Mouse (Mus musculus) left cerebral cortex, adult 2 months (tissue): ENCODE results near the gene Efna2. TPM values are rescaled to one million over a fixed set of nuclear protein-coding genes. Genes with fewer than 3 reads are reported as not detected.
"Not testable (repeated sequence)": the region's sequence is repeated elsewhere in the genome, so short reads cannot be mapped to it uniquely, and the experiment has no call there.

Experiments
- DNase-seq, 2 experiments: peaks; one replicate each; pipeline ENCODE4 v3.0.0; 2021 to 2022; ENCODE audit warnings: low spot score in 2 of 2, mixed read lengths in 1 of 2; ENCODE audit errors: extremely low spot score in 1 of 2
- H3K27ac ChIP-seq: fragments of 200-600 bp; 2 replicates; pipeline ENCODE4 v1.8.1; 2022
- H3K4me3 ChIP-seq: fragments of 200-600 bp; 2 replicates; pipeline ENCODE4 v1.8.1; 2022
- CTCF ChIP-seq: fragments of 200-600 bp; IDR thresholded peaks from 2 replicates; pipeline ENCODE4 v1.8.1; 2022; ENCODE audit warnings: antibody characterized with exemption, mild to moderate bottlenecking, moderate library complexity
- intact Hi-C: fragments of 180-260 bp; cut with DNase I; formaldehyde crosslinking; loops from one replicate; pipeline ENCODE4 v1.15.1; 2025
- total RNA-seq, 2 experiments: library from RNA; stranded (reverse); gene quantifications; 2 replicates each; pipeline ENCODE4 v1.2.3; 2021

Gene Efna2
- total RNA-seq, 2 experiments from 2014 or later, result 6.8 to 7.2 TPM

DNA sequence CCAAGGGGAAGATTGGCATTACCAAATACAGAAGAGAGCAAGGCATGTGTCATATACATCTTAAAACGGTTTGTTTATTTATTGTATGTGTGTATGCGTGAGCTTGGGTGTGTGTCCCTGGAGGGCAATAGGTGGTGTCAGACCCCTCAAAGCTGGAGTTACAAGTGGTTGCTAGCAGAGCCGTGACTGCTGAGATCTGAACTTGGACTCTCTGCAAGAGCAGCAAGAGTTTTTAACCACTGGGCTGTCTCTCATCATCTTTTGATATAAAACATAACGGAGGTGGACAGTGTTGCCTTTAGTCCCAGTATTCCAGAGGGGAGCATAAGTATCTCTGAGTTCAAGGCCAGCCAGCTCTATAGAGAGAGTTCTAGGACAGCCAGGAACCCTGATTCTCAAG lies 29.0 kb downstream of the Efna2 start:
- TF ChIP-seq CTCF, result no peak
- Histone ChIP-seq H3K27ac (no peak overlapping the region), H3K4me3 (no peak overlapping the region)
- DNase-seq, result no peak
- intact Hi-C loops, result no loop called here

DNA sequence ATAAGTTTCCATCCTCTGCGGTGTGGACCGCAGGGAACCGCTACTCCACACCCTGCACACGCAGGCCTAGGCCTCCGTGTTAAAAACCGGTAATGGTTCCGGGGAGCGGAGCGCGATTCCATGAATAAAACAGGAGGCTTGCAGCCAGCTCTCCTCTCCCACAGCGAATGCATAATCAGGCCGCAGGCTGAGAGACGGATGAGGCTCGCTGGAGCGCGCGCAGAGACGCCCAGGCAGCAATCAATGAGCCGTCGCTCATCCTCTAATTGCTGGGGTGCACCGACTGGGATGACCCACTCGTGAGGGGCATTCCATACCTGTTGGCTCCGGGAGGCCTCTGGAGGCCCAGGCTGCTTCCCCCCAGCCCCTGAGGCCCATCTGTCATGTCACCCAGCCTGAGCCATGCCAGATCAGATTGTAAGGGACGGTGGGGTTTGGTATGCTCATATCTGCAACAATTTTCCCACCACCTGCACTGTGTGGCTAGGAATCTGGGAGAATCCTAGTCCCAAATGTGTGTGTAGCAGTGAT lies 29.6 kb downstream of the Efna2 start:
- TF ChIP-seq CTCF, result no peak

DNA sequence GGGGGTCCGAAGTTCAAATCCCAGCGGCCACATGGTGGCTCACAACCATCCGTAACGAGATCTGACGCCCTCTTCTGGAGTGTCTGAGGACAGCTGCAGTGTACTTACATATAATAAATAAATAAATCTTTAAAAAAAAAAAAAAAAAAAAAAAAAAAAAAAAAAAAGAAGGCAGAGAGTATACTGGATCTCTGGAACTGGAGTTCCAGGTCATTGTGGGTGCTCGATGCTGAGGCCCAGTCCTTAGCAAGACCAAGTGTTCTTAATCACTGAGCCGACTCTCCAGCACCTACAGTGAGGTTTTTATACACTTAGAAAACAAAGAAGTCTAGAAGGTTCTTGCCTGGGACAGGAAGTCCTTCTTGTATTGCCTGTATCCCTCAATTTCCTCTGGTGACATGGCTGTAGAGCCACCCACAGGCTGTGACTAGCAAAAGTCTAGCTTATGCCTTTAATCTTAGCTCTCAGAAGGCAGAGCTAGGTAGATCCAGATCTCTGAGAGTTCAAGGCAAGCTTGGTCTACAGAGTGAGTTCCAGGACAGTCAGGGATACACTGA lies 32.3 kb downstream of the Efna2 start:
- intact Hi-C loops, H3K4me3 ChIP-seq, H3K27ac ChIP-seq, DNase-seq: not testable (repeated sequence)

More for the DNA sequence above, 29.6 kb downstream of the Efna2 start:
- intact Hi-C loops, result no loop called here
- Histone ChIP-seq H3K4me3 (no peak overlapping the region), H3K27ac (peak overlapping the region; percentile 48; the same call in 1 of the 2 replicates)
- peak in 1 of 2 experiments; percentile 43 for DNase-seq

DNA sequence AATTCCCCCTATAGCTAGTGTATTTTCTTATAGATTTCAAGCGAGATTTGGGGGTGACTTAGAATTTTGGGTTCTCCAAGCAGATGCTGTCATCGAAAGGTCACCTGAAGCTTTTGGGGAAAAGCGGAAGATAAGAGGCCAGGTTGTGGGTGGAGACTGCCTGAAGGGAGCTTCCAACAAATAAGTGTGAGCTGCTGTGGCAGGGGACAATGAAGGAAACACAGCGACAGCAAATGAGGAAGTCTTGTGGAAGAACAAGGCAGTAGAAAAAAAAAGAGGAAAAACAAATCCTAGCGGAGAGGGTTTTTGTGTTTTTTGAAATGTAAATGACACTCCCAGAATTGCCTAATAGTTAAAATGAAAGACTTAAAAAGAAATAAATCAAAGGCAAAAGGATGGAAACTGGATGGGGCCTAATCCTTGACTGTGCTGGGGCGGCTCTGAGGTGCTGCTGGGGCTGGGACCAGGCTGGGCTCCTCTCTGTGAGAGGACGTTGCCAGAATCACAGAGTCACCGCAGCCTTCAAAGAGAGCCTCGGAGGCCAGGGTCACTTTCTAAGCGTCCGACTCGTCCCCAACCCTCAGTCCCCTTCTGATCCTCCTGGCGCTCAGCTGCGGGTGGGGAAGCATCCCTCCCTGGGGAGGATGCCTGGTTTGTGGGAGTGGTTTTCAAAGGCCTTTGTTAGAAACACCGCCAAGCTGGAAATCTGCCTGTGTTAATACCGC lies 35.9 kb downstream of the Efna2 start:
- Histone ChIP-seq H3K27ac (no peak overlapping the region), H3K4me3 (no peak overlapping the region)
- intact Hi-C loops, result no loop called here
- no peak for TF ChIP-seq CTCF
- DNase-seq, result no peak

DNA sequence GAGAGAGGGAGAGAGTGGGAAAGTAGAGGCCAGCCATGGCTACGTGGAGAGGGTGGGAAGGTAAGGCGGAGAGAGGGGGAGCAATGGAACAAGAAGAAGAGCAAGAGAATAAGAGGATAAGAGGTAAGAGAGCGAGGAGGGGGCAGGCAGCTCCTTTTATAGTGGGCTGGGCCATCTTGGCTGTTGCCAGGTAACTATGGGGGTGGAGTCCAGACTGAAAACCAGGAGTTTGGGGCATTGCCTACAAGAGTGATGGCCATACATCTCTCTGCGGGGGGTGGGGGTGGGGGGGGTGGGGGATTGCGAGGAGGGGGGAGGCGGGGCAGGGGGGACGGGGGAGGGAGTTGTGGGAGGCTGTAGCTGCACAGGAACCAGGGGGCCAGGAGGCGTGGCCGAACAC lies 41.4 kb downstream of the Efna2 start:
- no peak for TF ChIP-seq CTCF
- intact Hi-C loops, result no loop called here
- Histone ChIP-seq H3K4me3 (no peak overlapping the region), H3K27ac (no peak overlapping the region)
- DNase-seq, result no peak

DNA sequence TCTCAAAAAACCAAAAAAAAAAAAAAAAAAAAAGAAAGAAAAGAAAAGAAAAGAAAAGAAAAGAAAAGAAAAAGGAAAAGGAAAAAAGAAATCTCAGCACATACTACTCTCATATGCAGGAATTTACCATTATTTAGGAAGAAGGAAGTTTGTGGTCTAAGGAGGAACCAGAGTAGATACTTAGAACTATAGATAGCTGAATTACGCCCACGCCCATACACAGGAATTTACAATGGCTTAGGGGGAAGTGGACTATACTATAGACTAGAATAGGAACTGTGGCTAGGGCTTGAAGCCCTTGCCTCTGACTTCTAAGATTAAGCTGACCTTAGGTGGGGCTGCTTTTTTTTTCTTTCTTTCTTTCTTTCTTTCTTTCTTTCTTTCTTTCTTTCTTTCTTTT lies 43.9 kb downstream of the Efna2 start:
- intact Hi-C loops, H3K27ac ChIP-seq, H3K4me3 ChIP-seq, DNase-seq: not testable (repeated sequence)

DNA sequence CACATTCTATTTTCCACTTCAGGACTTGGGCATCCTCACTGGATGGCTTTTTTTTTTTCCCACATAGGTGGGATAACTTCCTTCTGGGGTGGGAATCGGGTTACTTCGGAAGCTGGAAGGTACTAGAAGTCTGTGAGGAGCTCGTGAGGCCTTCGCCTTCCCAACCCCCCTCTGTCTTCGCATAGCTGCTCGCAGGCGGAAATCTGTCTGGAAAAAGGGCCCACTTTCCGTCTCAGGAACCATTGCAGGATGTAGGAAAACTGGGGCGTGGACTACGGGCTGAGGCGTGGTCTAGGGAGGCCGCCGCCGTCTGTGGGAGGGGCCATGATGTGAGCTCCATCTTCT lies 46.8 kb downstream of the Efna2 start:
- H3K27ac ChIP-seq, result peak overlapping the region; percentile 85
- no peak for TF ChIP-seq CTCF
- DNase-seq, result no peak
- peak overlapping the region; percentile 84 for H3K4me3 ChIP-seq
- intact Hi-C loops, result loop anchor here (2.0 kb wide), 1 partner anchor 19 kb away; no protein-coding TSS in a partner anchor

DNA sequence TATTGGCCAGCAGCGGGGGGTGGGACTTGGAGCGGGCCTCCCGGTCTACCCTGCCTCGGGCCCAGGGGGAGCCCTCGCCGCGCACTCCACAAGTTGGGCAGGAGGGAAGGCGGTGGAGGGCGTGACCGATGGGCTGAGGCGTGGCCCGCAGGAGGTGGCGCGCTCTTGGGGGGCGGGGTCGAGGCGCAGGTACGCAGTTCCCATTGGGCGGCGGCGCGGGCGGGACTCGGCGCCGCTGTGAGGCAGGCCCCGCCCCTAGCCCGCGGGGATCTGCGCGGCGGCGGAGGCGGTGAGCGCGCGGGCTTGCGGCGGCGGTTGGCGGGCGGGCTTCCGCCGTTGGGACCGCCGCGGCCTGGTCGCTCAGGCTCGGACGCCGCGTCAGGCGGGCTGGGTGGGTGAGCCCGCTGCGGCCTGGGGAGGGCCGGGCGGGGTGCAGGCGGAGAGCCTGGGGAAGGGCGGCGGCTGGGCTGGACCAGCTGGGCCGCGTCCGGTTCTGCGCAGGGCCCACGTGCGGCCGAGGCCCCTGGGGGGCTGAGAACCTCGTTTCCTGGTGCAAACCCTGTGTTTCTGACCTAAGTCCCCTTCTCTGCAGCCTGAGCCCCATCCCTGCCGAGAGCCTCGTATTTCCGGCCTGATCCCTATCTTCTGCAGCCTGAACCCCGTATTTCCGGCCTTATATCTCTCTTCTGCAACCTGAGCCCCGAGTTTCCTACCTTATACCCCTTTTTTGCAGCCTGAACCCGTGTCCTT lies 47.3 kb downstream of the Efna2 start, which contains the start of gene Mum1:
Gene Mum1, plus strand, starts transcription at position 19 of the 750 bp plus-strand sequence.
- intact Hi-C loops, result loop anchor here (2.0 kb wide), 1 partner anchor 18 kb away; no protein-coding TSS in a partner anchor
- H3K4me3 ChIP-seq, result peak within 1 kb of the TSS; percentile 84
- peak; percentile 98 to 99 for DNase-seq
- H3K27ac ChIP-seq, result peak within 1 kb of the TSS; percentile 96
- TF ChIP-seq CTCF, result peak; percentile 54

DNA sequence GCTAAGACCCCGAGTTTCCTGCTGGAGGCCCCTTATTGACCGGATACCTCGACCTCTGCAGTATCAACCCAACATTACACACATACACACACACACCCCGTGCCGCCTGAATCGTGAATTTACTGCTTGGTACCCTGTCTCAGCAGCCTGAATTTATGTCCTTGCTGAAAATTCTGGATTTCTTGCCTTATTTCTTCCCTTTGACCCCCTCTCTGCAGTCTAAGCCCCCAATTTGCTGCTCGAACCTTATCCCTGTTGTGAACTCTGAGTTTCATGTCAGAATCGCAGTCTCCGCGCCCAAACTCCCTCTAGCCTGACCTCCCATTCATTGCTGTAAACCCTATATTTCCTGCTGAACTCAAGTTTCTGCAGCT lies 47.9 kb downstream of the Efna2 start:
- Histone ChIP-seq H3K27ac (peak overlapping the region; percentile 96), H3K4me3 (peak overlapping the region; percentile 84)
- no peak for TF ChIP-seq CTCF
- no peak for DNase-seq
- intact Hi-C loops, result loop anchor here (2.0 kb wide), 1 partner anchor 18 kb away; no protein-coding TSS in a partner anchor

DNA sequence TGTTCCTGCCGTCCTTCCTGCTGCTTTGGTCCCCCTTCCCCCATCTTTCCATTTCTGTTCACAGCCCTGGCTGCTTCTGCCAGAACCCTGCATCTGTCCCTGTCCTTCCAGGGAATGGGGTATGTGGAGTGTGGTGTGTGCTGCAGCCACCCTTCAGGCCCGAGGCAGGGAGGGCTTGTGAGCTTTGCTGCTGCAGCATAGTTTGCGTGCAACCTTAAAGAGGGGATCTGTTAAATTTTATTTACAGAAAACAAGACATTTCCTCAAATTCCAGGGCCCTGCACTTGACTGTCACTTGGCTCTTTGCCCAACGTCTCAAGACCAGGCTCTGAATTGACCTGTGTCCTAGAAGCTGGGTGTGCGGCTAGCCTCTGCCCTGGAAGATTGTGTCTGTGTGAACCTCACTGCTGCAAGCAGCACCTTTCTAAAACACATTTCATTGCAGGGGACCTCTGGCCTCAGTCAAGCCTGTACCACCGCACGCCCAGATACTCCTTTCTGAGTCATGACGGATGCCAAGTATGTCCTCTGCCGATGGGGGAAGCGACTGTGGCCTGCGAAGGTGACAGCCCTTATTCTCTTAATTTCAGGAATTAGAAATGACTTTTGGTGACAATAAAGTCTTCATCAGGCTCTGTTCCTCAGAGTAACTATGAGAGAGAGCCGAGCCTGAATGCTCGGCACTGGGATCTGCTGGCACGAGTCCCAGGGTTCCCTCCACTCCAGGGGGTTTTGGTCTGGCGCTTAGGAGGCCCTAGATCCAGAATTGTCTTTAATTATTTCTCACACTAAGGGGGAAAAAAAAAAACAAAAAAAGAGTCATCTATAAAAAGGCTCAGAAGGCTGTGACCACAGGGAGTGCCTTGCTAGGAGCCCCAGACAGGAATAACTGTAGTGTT lies 48.8 kb downstream of the Efna2 start:
- Histone ChIP-seq H3K27ac (peak overlapping the region; percentile 96), H3K4me3 (peak overlapping the region; percentile 84)
- TF ChIP-seq CTCF, result no peak
- intact Hi-C loops, result loop anchor here (2.0 kb wide), 1 partner anchor 17 kb away; no protein-coding TSS in a partner anchor
- no peak for DNase-seq
